Mouse (Mus musculus) colon, adult 2 months (tissue): ENCODE data around the gene Etnk2. TPM values are rescaled to one million over a fixed set of nuclear protein-coding genes. Genes with fewer than 3 reads are reported as not detected.

Experiments
- polyA plus RNA-seq: library from polyadenylated mRNA; depleted of rRNA; stranded (reverse); fragments of >200 nt; gene quantifications from 2 replicates; pipeline ENCODE4 v1.2.3, GENCODE M21; 2012; rRNA removed

Gene Etnk2
- 1.0 and 1.3 TPM in 2 replicates for polyA plus RNA-seq

DNA sequence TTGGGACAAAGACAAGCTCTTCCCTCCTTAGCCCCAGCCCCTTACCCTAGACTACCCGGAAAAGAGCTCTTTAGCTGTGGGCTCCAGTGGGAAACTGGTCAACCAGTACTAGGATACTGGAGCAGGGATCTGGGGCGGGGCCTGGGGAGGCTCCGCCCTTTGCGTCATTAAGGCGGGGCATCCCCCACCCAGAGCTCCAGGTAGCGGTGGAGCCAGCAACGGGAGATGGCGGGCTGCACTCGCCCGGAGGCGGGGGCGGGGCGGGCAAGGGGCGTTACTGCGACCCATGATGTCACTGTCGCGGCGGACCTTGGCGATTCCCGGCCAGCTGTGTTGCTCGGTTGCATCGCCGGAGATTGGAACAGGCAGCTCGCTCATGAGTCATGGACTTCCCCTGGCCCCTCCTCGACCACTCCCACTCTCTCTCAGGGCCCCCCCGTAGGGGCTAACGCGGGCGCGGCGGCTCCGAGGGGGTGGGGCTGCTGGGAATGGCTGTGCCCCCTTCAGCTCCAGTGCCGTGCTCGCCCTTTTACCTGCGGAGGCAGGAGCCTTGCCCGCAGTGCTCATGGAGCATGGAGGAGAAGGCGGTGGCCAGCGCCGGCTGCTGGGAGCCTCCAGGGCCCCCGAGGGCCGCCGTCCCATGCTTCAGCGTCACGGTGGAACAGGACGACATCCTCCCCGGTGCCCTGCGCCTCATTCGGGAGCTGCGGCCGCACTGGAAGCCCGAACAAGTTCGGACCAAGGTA lies at the start of gene Etnk2:
Gene Etnk2 (plus strand): TSS at position 297 of the 746 bp plus-strand sequence.

DNA sequence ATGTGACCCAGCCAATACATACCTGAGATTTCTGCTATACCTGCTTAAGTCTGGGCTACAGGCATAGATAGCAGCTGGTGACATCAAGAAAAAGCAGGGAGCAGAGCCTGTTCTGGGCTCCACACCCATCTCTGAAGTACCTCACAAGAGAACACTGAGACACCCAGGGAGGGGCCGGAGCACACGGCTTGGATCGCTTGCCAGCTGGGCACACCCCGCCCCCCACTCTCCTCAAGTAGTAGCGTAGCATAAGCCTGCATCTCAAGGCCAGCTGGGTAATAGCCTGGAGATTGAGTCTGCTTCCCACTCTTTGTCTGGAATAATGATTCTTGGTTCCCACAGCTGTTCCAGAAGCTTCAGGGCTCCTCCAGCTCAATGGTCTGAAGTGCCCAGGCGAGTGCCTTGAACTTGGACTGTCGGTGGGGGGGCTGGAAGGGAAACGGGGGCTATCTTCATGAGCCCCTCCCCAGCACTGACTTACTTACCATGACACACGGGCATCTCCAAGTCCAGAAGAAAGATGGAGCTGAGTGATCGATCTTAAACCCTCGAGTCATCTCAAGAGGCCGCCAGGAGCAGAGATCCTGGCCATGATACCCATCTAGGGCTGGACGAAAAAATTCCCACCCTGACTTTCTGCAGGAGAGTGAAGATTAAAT lies 42.0 kb upstream of the Etnk2 start, which contains the start of gene Kiss1:
Gene Kiss1 (plus strand): TSS at position 609 of the 659 bp plus-strand sequence.

DNA sequence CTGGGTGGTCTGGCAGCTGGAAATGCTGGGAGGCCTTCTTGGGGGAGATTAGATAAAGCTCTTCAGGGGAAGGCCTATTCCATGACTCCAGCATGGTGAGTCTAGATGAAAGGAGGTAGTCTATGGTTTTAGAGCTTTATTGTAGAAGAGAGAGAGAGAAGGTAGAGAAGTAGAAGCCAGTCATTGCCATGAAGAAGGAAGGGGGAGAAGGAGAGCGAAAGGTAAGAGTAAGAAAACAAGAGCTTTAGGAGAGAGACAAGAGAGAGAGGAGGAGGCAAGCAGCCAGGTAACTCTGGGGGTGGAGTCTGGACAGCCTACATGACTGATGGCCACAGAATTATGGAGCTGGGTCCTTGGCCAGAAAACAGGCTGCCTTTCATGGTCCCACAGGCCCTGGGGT lies 13.2 kb upstream of the Etnk2 start, which contains the start of gene Ren1:
Gene Ren1 (plus strand): TSS at position 301 of the 400 bp plus-strand sequence.

DNA sequence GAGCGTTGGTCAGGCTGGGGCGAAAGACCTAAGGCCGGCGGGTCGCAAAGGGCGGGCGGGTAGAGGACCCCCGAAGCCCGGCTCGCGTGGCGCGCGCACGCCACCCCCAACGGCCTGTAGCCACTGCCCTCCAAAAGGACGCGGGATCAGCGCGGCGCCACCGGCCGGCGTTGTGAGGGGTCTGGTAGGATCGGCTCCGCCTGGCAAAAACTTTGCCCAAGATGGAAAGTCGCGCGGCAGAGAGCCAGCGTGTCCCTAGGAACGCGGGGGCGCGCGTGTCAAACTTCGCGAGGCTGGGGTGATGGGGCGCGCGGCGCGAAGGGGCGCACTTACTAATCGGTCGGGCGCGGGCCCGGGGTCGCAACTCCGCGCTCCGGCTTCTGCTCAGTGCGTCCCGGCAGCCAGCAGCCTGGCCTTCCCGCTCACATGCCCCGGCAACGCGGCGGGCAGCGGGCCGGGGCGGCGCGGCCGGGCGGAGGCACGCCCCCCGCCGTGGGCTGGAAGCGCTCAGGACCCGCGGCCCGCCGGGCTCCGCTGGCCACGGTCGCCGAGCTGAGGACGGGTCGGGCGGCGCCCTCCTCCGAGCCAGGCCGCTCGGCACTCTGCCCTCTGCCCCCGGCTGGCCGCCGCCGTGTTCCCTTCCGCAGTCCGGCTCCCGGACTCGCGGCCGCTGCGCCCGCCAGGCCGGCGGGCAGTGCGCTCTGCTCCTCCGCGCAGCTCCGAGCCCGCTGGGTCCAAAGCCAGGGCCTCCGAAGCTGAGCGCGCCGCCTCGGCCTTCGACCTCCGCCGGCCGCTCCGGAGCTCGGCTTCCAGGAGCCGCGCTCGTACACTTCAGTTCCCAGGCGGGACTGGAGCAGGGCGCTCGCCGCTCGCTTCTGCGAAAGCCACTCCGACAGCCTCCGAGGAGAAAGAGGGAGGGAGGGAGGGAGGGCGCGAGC lies 60.4 kb downstream of the Etnk2 start, which contains the start of gene Sox13:
Gene Sox13 (minus strand): TSS at position 835 of the 938 bp plus-strand sequence.

Other genes starting within 250 kb of the Etnk2 start
- gene Ppp1r15b, start 232.4 kb upstream of the Etnk2 start, polyA plus RNA-seq, result 35.9 and 37.4 TPM in 2 replicates
- gene Plekha6, start 199.4 kb upstream of the Etnk2 start, polyA plus RNA-seq, result 215 and 248 TPM in 2 replicates
- 10.7 and 11.9 TPM in 2 replicates for gene Golt1a, start 53.8 kb upstream of the Etnk2 start, polyA plus RNA-seq
- 2.0 TPM in 1 of 2 replicates, not detected in the other for gene Kiss1, start 41.7 kb upstream of the Etnk2 start, polyA plus RNA-seq
- 0.13 and 0.30 TPM in 2 replicates for gene Ren1, start 13.1 kb upstream of the Etnk2 start, polyA plus RNA-seq
- gene Sox13, start 60.8 kb downstream of the Etnk2 start, polyA plus RNA-seq, result 76.3 and 85.0 TPM in 2 replicates
- 11.7 and 14.2 TPM in 2 replicates for gene Snrpe, start 246.7 kb downstream of the Etnk2 start, polyA plus RNA-seq